Mouse (Mus musculus) CD8-positive naive resting alpha-beta T cell, adult 2 months (primary cell): ENCODE measurements at regions not wholly inside any gene's neighbourhood (a gene's known extent, or its start where the extent isn't known, plus 50 kb on each side); places are given as distances from the start of the nearest gene placed in this dataset.

Experiments
- DNase-seq, 2 experiments: peaks; one replicate each; pipeline ENCODE4 v3.0.0; 2022; ENCODE audit warnings: low read depth in 2 of 2, low spot score in 2 of 2

GRCm38 (mm10) chr4:8374737-8375489 is 136.1 kb upstream of the Car8 start:
- DNase-seq = no peak

- DNase-seq = no peak
Measured at GRCm38 (mm10) chr4:8374061-8374460, 135.2 kb upstream of the Car8 start.

- no peak for DNase-seq
Measured at GRCm38 (mm10) chr4:8372069-8372468, 133.2 kb upstream of the Car8 start.

GRCm38 (mm10) chr4:8370786-8371185 is 131.9 kb upstream of the Car8 start:
- no peak for DNase-seq

- DNase-seq = no peak
Measured at GRCm38 (mm10) chr4:8367487-8368276, 128.8 kb upstream of the Car8 start.

- no peak for DNase-seq
Measured at GRCm38 (mm10) chr4:8366978-8367377, 128.1 kb upstream of the Car8 start.

- DNase-seq = no peak
Measured at GRCm38 (mm10) chr4:8362409-8362808, 123.6 kb upstream of the Car8 start.

- DNase-seq = no peak
Measured at GRCm38 (mm10) chr4:8361931-8362330, 123.1 kb upstream of the Car8 start.

GRCm38 (mm10) chr4:8361305-8361704 is 122.5 kb upstream of the Car8 start:
- DNase-seq = no peak

- no peak for DNase-seq
Measured at GRCm38 (mm10) chr4:8357443-8357842, 118.6 kb upstream of the Car8 start.

- DNase-seq = no peak
Measured at GRCm38 (mm10) chr4:8341928-8342327, 103.1 kb upstream of the Car8 start.

- DNase-seq = no peak
Measured at GRCm38 (mm10) chr4:8309241-8309987, 70.6 kb upstream of the Car8 start.

GRCm38 (mm10) chr4:8292563-8292962 is 53.7 kb upstream of the Car8 start:
- DNase-seq = no peak

- no peak for DNase-seq
Measured at GRCm38 (mm10) chr4:8291528-8292492, 53.0 kb upstream of the Car8 start.

- DNase-seq = no peak
Measured at GRCm38 (mm10) chr4:8289901-8290300, 51.1 kb upstream of the Car8 start.
